Mouse (Mus musculus): ENCODE measurements around the gene Donson. TPM values are rescaled to one million over a fixed set of nuclear protein-coding genes. Genes with fewer than 3 reads are reported as not detected.

Gene Donson
- 23.6 and 24.9 TPM in 2 replicates for polyA plus RNA-seq (2015; fragmentation: Nextera tagmentation; extraction: Ambion mirVana)

- Histone ChIP-seq H3K9ac (peak within 1 kb of the TSS; percentile 94), H3K9me3 (replicated peaks) (no peaks in the 10 kb centered on the region), H3K4me2 (peak within 1 kb of the TSS; percentile 87), H3K4me1 (peaks cover 29% of the 10 kb centered on the region), H3K4me3 (peak within 1 kb of the TSS; percentile 90), H3K36me3 (ENCODE audit: poor library complexity, severe bottlenecking) (peaks cover 32% of the 10 kb centered on the region), H3K27ac (peak within 1 kb of the TSS; percentile 83), H3K27me3 (no peaks in the 10 kb centered on the region)
- ATAC-seq: peak; percentile 100
- under 1% methylated on average over 41 of the region's 71 CpGs for WGBS
Observed at GRCm38 (mm10) chr16:91688619-91689334, at the start of gene Donson. TSS of gene Donson (minus strand) at chr16:91688770.

GRCm38 (mm10) chr16:91736046-91736816 lies 47.7 kb upstream of the Donson start:
- Histone ChIP-seq H3K4me1 (peaks cover 68% of the 10 kb centered on the region), H3K4me2 (no peak overlapping the region), H3K36me3 (ENCODE audit: poor library complexity, severe bottlenecking) (no peaks in the 10 kb centered on the region), H3K27ac (no peak overlapping the region), H3K4me3 (no peak overlapping the region), H3K9ac (no peak overlapping the region), H3K9me3 (replicated peaks) (no peaks in the 10 kb centered on the region), H3K27me3 (no peaks in the 10 kb centered on the region)
- no peak for ATAC-seq
- 73% methylated on average over 7 of the region's 7 CpGs for WGBS

GRCm38 (mm10) chr16:91734771-91735170 lies 46.2 kb upstream of the Donson start:
- no peak overlapping the region for H3K4me2 ChIP-seq
- H3K9me3 ChIP-seq (replicated peaks): no peaks in the 10 kb centered on the region
- WGBS: 67% methylated on average over 5 of the region's 5 CpGs
- H3K27ac ChIP-seq: no peak overlapping the region
- ATAC-seq: no peak
- H3K4me3 ChIP-seq: no peak overlapping the region
- H3K36me3 ChIP-seq (ENCODE audit: poor library complexity, severe bottlenecking): no peaks in the 10 kb centered on the region
- H3K9ac ChIP-seq: no peak overlapping the region
- no peaks in the 10 kb centered on the region for H3K27me3 ChIP-seq
- H3K4me1 ChIP-seq: peaks cover 61% of the 10 kb centered on the region

- ATAC-seq: no peak
- Histone ChIP-seq H3K4me1 (peaks cover 57% of the 10 kb centered on the region), H3K9ac (no peak overlapping the region), H3K27me3 (no peaks in the 10 kb centered on the region), H3K4me2 (no peak overlapping the region), H3K4me3 (no peak overlapping the region), H3K36me3 (ENCODE audit: poor library complexity, severe bottlenecking) (no peaks in the 10 kb centered on the region), H3K9me3 (replicated peaks) (no peaks in the 10 kb centered on the region), H3K27ac (no peak overlapping the region)
- WGBS: 79% methylated on average over 2 of the region's 2 CpGs
Observed at GRCm38 (mm10) chr16:91732816-91733215, 44.2 kb upstream of the Donson start.

- H3K4me1 ChIP-seq: peaks cover 54% of the 10 kb centered on the region
Observed at GRCm38 (mm10) chr16:91730446-91730845, 41.9 kb upstream of the Donson start.

GRCm38 (mm10) chr16:91729821-91730441 lies 41.4 kb upstream of the Donson start:
- H3K27me3 ChIP-seq: no peaks in the 10 kb centered on the region
- peaks cover 49% of the 10 kb centered on the region for H3K4me1 ChIP-seq
- H3K9ac ChIP-seq: peak overlapping the region; percentile 99
- peaks cover under 1% of the 10 kb centered on the region; the same call in 1 of the 2 replicates for H3K36me3 ChIP-seq (ENCODE audit: poor library complexity, severe bottlenecking)
- H3K9me3 ChIP-seq (replicated peaks): no peaks in the 10 kb centered on the region
- peak overlapping the region; percentile 92 for H3K4me3 ChIP-seq
- WGBS: under 1% methylated on average over 28 of the region's 44 CpGs
- ATAC-seq: no peak
- H3K4me2 ChIP-seq: peak overlapping the region; percentile 77
- peak overlapping the region; percentile 94 for H3K27ac ChIP-seq

More at GRCm38 (mm10) chr16:91730446-91730845, 41.9 kb upstream of the Donson start:
- Histone ChIP-seq H3K27me3 (no peaks in the 10 kb centered on the region), H3K9ac (peak overlapping the region; percentile 99), H3K27ac (peak overlapping the region; percentile 94), H3K9me3 (replicated peaks) (no peaks in the 10 kb centered on the region), H3K36me3 (ENCODE audit: poor library complexity, severe bottlenecking) (no peaks in the 10 kb centered on the region), H3K4me2 (peak overlapping the region; percentile 77), H3K4me3 (peak overlapping the region; percentile 92)
- ATAC-seq: no peak
- under 1% methylated on average over 11 of the region's 11 CpGs for WGBS

- peaks cover 7% of the 10 kb centered on the region; the same call in 1 of the 2 replicates for H3K36me3 ChIP-seq (ENCODE audit: poor library complexity, severe bottlenecking)
- under 1% methylated on average over 33 of the region's 33 CpGs for WGBS
- H3K9me3 ChIP-seq (replicated peaks): no peaks in the 10 kb centered on the region
- H3K27ac ChIP-seq: peak within 1 kb of the TSS; percentile 94
- H3K27me3 ChIP-seq: no peaks in the 10 kb centered on the region
- ATAC-seq: peak; percentile 96
- peaks cover 40% of the 10 kb centered on the region for H3K4me1 ChIP-seq
- peak within 1 kb of the TSS; percentile 92 for H3K4me3 ChIP-seq
- peak within 1 kb of the TSS; percentile 77 for H3K4me2 ChIP-seq
- H3K9ac ChIP-seq: peak within 1 kb of the TSS; percentile 99
Observed at GRCm38 (mm10) chr16:91729066-91729482, 40.5 kb upstream of the Donson start, which contains the start of gene Itsn1. TSS of gene Itsn1 (plus strand) at chr16:91729281.

GRCm38 (mm10) chr16:91728123-91729065 lies 39.8 kb upstream of the Donson start, which contains the start of gene Cryzl1:
TSS of gene Cryzl1 (minus strand) at chr16:91728975.
- peak within 1 kb of the TSS; percentile 94 for H3K27ac ChIP-seq
- peaks cover 39% of the 10 kb centered on the region for H3K4me1 ChIP-seq
- H3K36me3 ChIP-seq (ENCODE audit: poor library complexity, severe bottlenecking): peaks cover 7% of the 10 kb centered on the region; the same call in 1 of the 2 replicates
- ATAC-seq: peak; percentile 95
- 1% methylated on average over 46 of the region's 46 CpGs for WGBS
- peak within 1 kb of the TSS; percentile 92 for H3K4me3 ChIP-seq
- no peaks in the 10 kb centered on the region for H3K9me3 ChIP-seq (replicated peaks)
- peak within 1 kb of the TSS; percentile 99 for H3K9ac ChIP-seq
- peak within 1 kb of the TSS; percentile 77 for H3K4me2 ChIP-seq
- H3K27me3 ChIP-seq: no peaks in the 10 kb centered on the region

GRCm38 (mm10) chr16:91727433-91727832 lies 38.9 kb upstream of the Donson start:
- Histone ChIP-seq H3K4me3 (peak overlapping the region; percentile 92), H3K27ac (no peak overlapping the region), H3K9me3 (replicated peaks) (no peaks in the 10 kb centered on the region), H3K4me2 (peak overlapping the region; percentile 77), H3K36me3 (ENCODE audit: poor library complexity, severe bottlenecking) (peaks cover 7% of the 10 kb centered on the region; the same call in 1 of the 2 replicates), H3K27me3 (no peaks in the 10 kb centered on the region), H3K9ac (peak overlapping the region; percentile 79), H3K4me1 (peaks cover 36% of the 10 kb centered on the region)
- WGBS: 91% methylated on average over 15 of the region's 15 CpGs
- ATAC-seq: no peak

- Histone ChIP-seq H3K9ac (no peak overlapping the region), H3K36me3 (ENCODE audit: poor library complexity, severe bottlenecking) (peaks cover 23% of the 10 kb centered on the region), H3K4me2 (no peak overlapping the region), H3K4me3 (no peak overlapping the region), H3K27ac (no peak overlapping the region), H3K27me3 (no peaks in the 10 kb centered on the region), H3K9me3 (replicated peaks) (no peaks in the 10 kb centered on the region), H3K4me1 (peaks cover 18% of the 10 kb centered on the region)
- 33% methylated on average over 3 of the region's 3 CpGs for WGBS
- ATAC-seq: no peak
Observed at GRCm38 (mm10) chr16:91724247-91724646, 35.7 kb upstream of the Donson start.

GRCm38 (mm10) chr16:91717399-91717798 lies 28.8 kb upstream of the Donson start:
- Histone ChIP-seq H3K36me3 (ENCODE audit: poor library complexity, severe bottlenecking) (peaks cover 65% of the 10 kb centered on the region), H3K27ac (no peak overlapping the region)
- WGBS: 94% methylated on average over 4 of the region's 4 CpGs

More at GRCm38 (mm10) chr16:91717399-91717798, 28.8 kb upstream of the Donson start:
- Histone ChIP-seq H3K4me2 (no peak overlapping the region), H3K4me1 (no peaks in the 10 kb centered on the region), H3K27me3 (no peaks in the 10 kb centered on the region), H3K9ac (no peak overlapping the region), H3K4me3 (no peak overlapping the region), H3K9me3 (replicated peaks) (no peaks in the 10 kb centered on the region)
- no peak for ATAC-seq

Data from forebrain, embryonic 13.5 days (tissue).